Mouse (Mus musculus): ENCODE measurements around the gene Psmb3.

DNA sequence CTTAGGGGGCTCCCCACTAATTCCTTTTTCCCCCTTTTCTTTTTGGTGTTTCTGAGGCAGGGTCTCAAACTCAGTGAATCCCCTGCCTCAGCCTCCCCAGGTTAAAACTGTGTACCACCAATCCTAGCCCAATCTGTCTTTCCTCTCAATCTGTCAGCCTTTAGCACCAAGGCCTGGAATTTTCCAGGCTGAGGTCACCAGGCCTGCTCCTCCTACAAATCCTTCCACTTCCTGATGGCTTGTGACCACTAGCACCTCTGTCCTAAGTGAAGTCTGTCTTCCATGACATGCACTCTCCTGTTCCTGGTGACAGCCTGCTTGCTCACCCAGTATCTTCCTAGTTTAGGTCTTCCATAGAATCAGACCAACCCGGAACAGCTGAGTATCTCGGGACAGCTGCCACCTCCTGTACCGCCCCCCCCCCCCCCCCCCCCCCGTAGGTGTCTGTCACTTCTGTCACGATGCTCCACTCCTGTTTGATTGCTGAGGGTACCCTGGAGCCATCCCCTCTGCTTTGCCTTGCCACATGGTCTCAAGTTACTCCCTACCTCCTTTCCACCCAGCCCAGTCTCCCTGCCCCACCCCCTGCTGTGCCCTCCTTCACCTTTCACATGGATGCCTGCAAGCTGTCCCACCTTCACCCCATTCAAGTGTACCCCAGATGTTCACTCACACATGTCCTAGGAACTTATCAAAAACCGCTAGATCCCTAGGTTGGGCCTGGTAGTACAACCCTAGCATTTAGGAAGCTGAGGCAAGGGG, 45.8 kb upstream of the Psmb3 start:
- TF ChIP-seq POLR2A (IDR thresholded peaks at IDR 0.05; ENCODE audit: low read depth, low read length) (no peak), CTCF (conservative IDR thresholded peaks at IDR 0.05; ENCODE audit: insufficient read depth, insufficient read length, low read depth, low read length) (no peak)
